Mouse (Mus musculus) MEL (cell line): ENCODE results near the gene Rasl11a. TPM values are rescaled to one million over a fixed set of nuclear protein-coding genes. Genes with fewer than 3 reads are reported as not detected.

Source experiments
- DNase-seq: peaks from one replicate; pipeline ENCODE4 v3.0.0; 2011; ENCODE audit warnings: low read depth, low spot score
- H3K27ac ChIP-seq: 2 replicates; pipeline ENCODE4 v1.5.1; 2012; ENCODE audit warnings: low read depth, mild to moderate bottlenecking, control low read depth, low read length, moderate library complexity; ENCODE audit not compliant: control insufficient read depth
- H3K27me3 ChIP-seq, 2 experiments: fragments of 150-350 bp in 1 of 2; sonication (generic) in 1 of 2; 2 replicates each; pipeline ENCODE4 v1.6.1; 2012; ENCODE audit warnings: low read length in 2 of 2, mild to moderate bottlenecking in 2 of 2, improper control_type of control experiment in 1 of 2, moderate library complexity in 1 of 2; ENCODE audit not compliant: insufficient read depth in 2 of 2, control insufficient read depth in 1 of 2
- H3K36me3 ChIP-seq, 2 experiments: 2 replicates each; pipeline ENCODE4 v1.6.1; 2012 to 2014; ENCODE audit warnings: low read length in 2 of 2, improper control_type of control experiment in 1 of 2, inconsistent platforms in 1 of 2, mild to moderate bottlenecking in 1 of 2; ENCODE audit not compliant: insufficient read depth in 2 of 2, control insufficient read depth in 1 of 2
- H3K4me1 ChIP-seq, 2 experiments: fragments of 150-350 bp in 1 of 2; sonication (generic) in 1 of 2; 2 replicates each; pipeline ENCODE4 v1.6.1; 2012; ENCODE audit warnings: low read length in 2 of 2, improper control_type of control experiment in 1 of 2, mild to moderate bottlenecking in 1 of 2; ENCODE audit not compliant: insufficient read depth in 2 of 2, control insufficient read depth in 1 of 2
- H3K4me3 ChIP-seq, 2 experiments: fragments of 150-350 bp in 1 of 2; sonication (generic) in 1 of 2; 2 replicates each; pipeline ENCODE4 v1.5.1; 2012; ENCODE audit warnings: low read depth in 2 of 2, low read length in 2 of 2, mild to moderate bottlenecking in 2 of 2, moderate library complexity in 2 of 2, control low read depth in 1 of 2, improper control_type of control experiment in 1 of 2; ENCODE audit not compliant: control insufficient read depth in 1 of 2, insufficient read depth in 1 of 2
- H3K79me2 ChIP-seq: 2 replicates; pipeline ENCODE4 v1.6.1; 2012; ENCODE audit warnings: mild to moderate bottlenecking, low read length, moderate library complexity; ENCODE audit not compliant: control insufficient read depth, poor library complexity, insufficient read depth
- H3K9ac ChIP-seq: 2 replicates; pipeline ENCODE4 v1.6.1; 2012; ENCODE audit warnings: low read depth, mild to moderate bottlenecking, control low read depth, low read length, moderate library complexity; ENCODE audit not compliant: control insufficient read depth, poor library complexity, severe bottlenecking
- H3K9me3 ChIP-seq: fragments of 150-350 bp; sonication (generic); replicated peaks from 2 replicates; pipeline ENCODE4 v1.6.1; 2012; ENCODE audit warnings: mild to moderate bottlenecking, low read length, improper control_type of control experiment, moderate library complexity; ENCODE audit not compliant: insufficient read depth
- BHLHE40 ChIP-seq: IDR thresholded peaks from 2 replicates; pipeline ENCODE4 v1.6.1; 2012; ENCODE audit warnings: low read depth, mild to moderate bottlenecking, inconsistent platforms, low read length, improper control_type of control experiment, borderline replicate concordance
- CHD1 ChIP-seq: IDR thresholded peaks from 2 replicates; pipeline ENCODE4 v1.6.1; 2012; ENCODE audit warnings: low read depth, mild to moderate bottlenecking, inconsistent platforms, low read length, improper control_type of control experiment
- CHD2 ChIP-seq: IDR thresholded peaks from 2 replicates; pipeline ENCODE4 v1.6.1; 2011; ENCODE audit warnings: low read length, improper control_type of control experiment
- EP300 ChIP-seq, 2 experiments: IDR thresholded peaks; 2 replicates each; pipeline ENCODE4 v1.6.1; 2011; ENCODE audit warnings: improper control_type of control experiment in 2 of 2, low read length in 2 of 2, low read depth in 1 of 2, mild to moderate bottlenecking in 1 of 2
- ETS1 ChIP-seq: IDR thresholded peaks from 2 replicates; pipeline ENCODE4 v1.6.1; 2012; ENCODE audit warnings: low read depth, mild to moderate bottlenecking, inconsistent platforms, low read length, improper control_type of control experiment, moderate library complexity
- GATA1 ChIP-seq: IDR thresholded peaks from 2 replicates; pipeline ENCODE4 v1.6.1; 2011; ENCODE audit warnings: low read depth, low read length, improper control_type of control experiment
- HCFC1 ChIP-seq: IDR thresholded peaks from 2 replicates; pipeline ENCODE4 v1.6.1; 2012; ENCODE audit warnings: low read depth, mild to moderate bottlenecking, inconsistent platforms, low read length, improper control_type of control experiment, moderate library complexity
- KAT2A ChIP-seq: conservative IDR thresholded peaks from 2 replicates; pipeline ENCODE4 v1.6.1; 2012; ENCODE audit warnings: low read depth, low read length, improper control_type of control experiment, inconsistent platforms
- MYB ChIP-seq: IDR thresholded peaks from 2 replicates; pipeline ENCODE4 v1.6.1; 2011; ENCODE audit warnings: mild to moderate bottlenecking, low read depth, low read length, improper control_type of control experiment
- MYC ChIP-seq: IDR thresholded peaks from 2 replicates; pipeline ENCODE4 v1.6.1; 2011; ENCODE audit warnings: low read depth, mild to moderate bottlenecking, low read length, improper control_type of control experiment, moderate library complexity
- POLR2AphosphoS5 ChIP-seq: IDR thresholded peaks from 2 replicates; pipeline ENCODE4 v1.6.1; 2012; ENCODE audit warnings: low read depth, borderline replicate concordance, mild to moderate bottlenecking, inconsistent platforms, low read length, moderate library complexity, mixed read lengths
- RAD21 ChIP-seq: IDR thresholded peaks from 2 replicates; pipeline ENCODE4 v1.6.1; 2011; ENCODE audit warnings: mild to moderate bottlenecking, low read depth, low read length, improper control_type of control experiment
- SIN3A ChIP-seq: IDR thresholded peaks from 2 replicates; pipeline ENCODE4 v1.6.1; 2012; ENCODE audit warnings: low read length, improper control_type of control experiment, inconsistent platforms
- USF2 ChIP-seq, 2 experiments: IDR thresholded peaks; 2 replicates each; pipeline ENCODE4 v1.6.1; 2011 to 2012; ENCODE audit warnings: improper control_type of control experiment in 2 of 2, low read length in 2 of 2, borderline replicate concordance in 1 of 2, inconsistent platforms in 1 of 2, low read depth in 1 of 2, mild to moderate bottlenecking in 1 of 2; ENCODE audit not compliant: insufficient read depth in 1 of 2
- ZKSCAN1 ChIP-seq: IDR thresholded peaks from 2 replicates; pipeline ENCODE4 v1.6.1; 2012; ENCODE audit warnings: low read depth, mild to moderate bottlenecking, inconsistent platforms, low read length, improper control_type of control experiment, moderate library complexity
- ZMIZ1 ChIP-seq: IDR thresholded peaks from 2 replicates; pipeline ENCODE4 v1.6.1; 2012; ENCODE audit warnings: low read depth, mild to moderate bottlenecking, inconsistent platforms, low read length, improper control_type of control experiment, moderate library complexity
- polyA plus RNA-seq, 2 experiments: library from polyadenylated mRNA; stranded (reverse) in 1 of 2; unstranded in 1 of 2; fragments of >175 nt in 1 of 2; fragments of >200 nt in 1 of 2; gene quantifications; 2 replicates each; pipeline versions ENCODE4 v1.2.1 to v1.2.4; 2012; ENCODE audit warnings: low replicate concordance in 2 of 2, low read depth in 1 of 2; ENCODE audit not compliant: insufficient read length in 2 of 2, insufficient read depth in 1 of 2, missing spikeins in 1 of 2
- total RNA-seq: library from RNA; depleted of rRNA; stranded (reverse); fragments of 300-350 nt; gene quantifications from 2 replicates; pipeline ENCODE4 v1.2.3, GENCODE M21; 2012

The Rasl11a gene
- total and polyA plus RNA-seq, 3 experiments = 1.1 to 2.3 TPM; not detected in 1

DNA sequence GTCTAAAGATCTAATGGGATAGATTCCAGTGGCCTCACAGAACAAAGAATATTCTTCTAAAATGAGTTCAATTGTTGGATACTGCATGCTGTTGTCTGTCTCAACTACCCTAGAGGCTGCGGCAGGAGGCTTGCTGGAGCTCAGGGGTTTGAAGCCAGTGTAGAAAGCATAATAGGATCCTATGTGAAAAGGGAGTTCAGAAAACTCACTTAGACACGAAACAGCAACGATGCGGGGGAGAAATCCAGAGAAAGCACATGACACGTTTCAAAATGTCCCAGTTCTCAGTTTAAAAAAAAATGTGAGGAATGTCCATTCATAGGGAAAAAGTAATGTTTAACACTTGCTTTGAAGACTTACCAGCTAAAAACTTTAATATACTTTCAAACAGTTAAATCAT is 21.9 kb upstream of the Rasl11a start:
- H3K36me3 ChIP-seq = peaks cover 0 to 11% of the 10 kb centered on the region in 2 experiments; a peak in 2 of 4 replicates
- TF ChIP-seq ZKSCAN1 (no peak), MYB (no peak), ZMIZ1 (no peak), ETS1 (no peak), MYC (no peak), KAT2A (no peak), BHLHE40 (no peak), RAD21 (no peak), CHD2 (no peak), EP300 (IDR thresholded peaks at IDR 0.05; ENCODE audit: low read depth in 1 of 2, low read length in 2 of 2) (no peak), HCFC1 (no peak)
- TF ChIP-seq, all 39 proteins: peak for 0
- peaks cover 7 to 21% of the 10 kb centered on the region in 2 experiments for H3K4me1 ChIP-seq
- no peak overlapping the region for H3K9ac ChIP-seq
- H3K4me3 ChIP-seq = no peak overlapping the region
- H3K27me3 ChIP-seq = no peaks in the 10 kb centered on the region
- H3K9me3 ChIP-seq = no peaks in the 10 kb centered on the region
- H3K27ac ChIP-seq = no peak overlapping the region
- DNase-seq = no peak
- H3K79me2 ChIP-seq = no peaks in the 10 kb centered on the region

DNA sequence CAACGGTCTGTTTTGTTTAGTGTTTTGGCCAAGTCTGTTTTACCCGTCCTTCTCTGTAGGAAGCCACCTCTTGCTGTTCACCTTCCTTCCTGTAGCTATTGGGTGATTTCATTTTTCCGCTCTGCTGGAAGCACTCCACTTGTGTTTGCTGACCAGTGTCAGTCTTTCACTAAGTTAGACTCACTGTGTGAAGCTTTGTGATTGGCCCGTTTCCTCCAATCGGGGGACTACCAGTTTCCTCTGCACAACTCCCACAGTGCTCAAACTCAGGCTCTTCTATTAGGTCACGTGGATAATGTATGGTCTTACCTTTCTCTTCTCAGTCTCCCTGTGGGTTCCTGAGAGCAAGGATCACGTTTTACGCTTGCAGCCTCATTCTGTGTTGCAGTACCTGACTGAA is 15.3 kb upstream of the Rasl11a start:
- Histone ChIP-seq H3K27ac (no peak overlapping the region), H3K79me2 (peaks cover 16% of the 10 kb centered on the region), H3K9ac (no peak overlapping the region), H3K4me1 (peaks cover 0 to 12% of the 10 kb centered on the region in 2 experiments; a peak in 2 of 4 replicates), H3K27me3 (no peaks in the 10 kb centered on the region), H3K4me3 (no peak overlapping the region), H3K36me3 (peaks cover 3 to 11% of the 10 kb centered on the region in 2 experiments), H3K9me3 (no peaks in the 10 kb centered on the region)
- no peak for DNase-seq
- no peak for TF ChIP-seq CHD1
- TF ChIP-seq ZMIZ1 = no peak
- TF ChIP-seq USF2 (IDR thresholded peaks at IDR 0.05; ENCODE audit: borderline replicate concordance in 1 of 2, insufficient read depth in 1 of 2, low read depth in 1 of 2, low read length in 2 of 2) = no peak
- no peak for TF ChIP-seq SIN3A
- no peak for TF ChIP-seq GATA1
- TF ChIP-seq HCFC1 = no peak
- TF ChIP-seq POLR2AphosphoS5 = no peak
